Mouse (Mus musculus) B cell, adult 2 months (primary cell): Measurements from ENCODE around the gene Lrrc10.
A peak's percentile ranks its signal among the peaks of the same experiment; 100 is the strongest.
"Not testable (repeated sequence)": the region's sequence is repeated elsewhere in the genome, so short reads cannot be mapped to it uniquely, and the experiment has no call there.

Experiments used
- DNase-seq, 2 experiments: peaks; one replicate each; pipeline ENCODE4 v3.0.0; 2022

Lrrc10 gene

GRCm38 (mm10) chr10:117043497-117044166 lies 1.5 kb upstream of the Lrrc10 start:
- not testable (repeated sequence) for DNase-seq

GRCm38 (mm10) chr10:117049253-117049652 lies 4.1 kb downstream of the Lrrc10 start:
- DNase-seq, result no peak

- DNase-seq, result no peak
Measured at GRCm38 (mm10) chr10:117049961-117050597, 4.9 kb downstream of the Lrrc10 start.

- DNase-seq, result no peak
Measured at GRCm38 (mm10) chr10:117055668-117056067, 10.5 kb downstream of the Lrrc10 start.

GRCm38 (mm10) chr10:117062894-117063253 lies 17.7 kb downstream of the Lrrc10 start:
- no peak for DNase-seq

GRCm38 (mm10) chr10:117063254-117064021 lies 18.3 kb downstream of the Lrrc10 start, which contains the start of gene Cct2:
Gene Cct2, minus strand, starts transcription at chr10:117063814.
- DNase-seq, result peak; percentile 94

GRCm38 (mm10) chr10:117064076-117064475 lies 18.9 kb downstream of the Lrrc10 start:
- no peak for DNase-seq

GRCm38 (mm10) chr10:117069109-117069508 lies 24.0 kb downstream of the Lrrc10 start:
- no peak for DNase-seq

- DNase-seq, result no peak
Measured at GRCm38 (mm10) chr10:117072191-117072888, 27.2 kb downstream of the Lrrc10 start.

- DNase-seq, result no peak
Measured at GRCm38 (mm10) chr10:117073176-117073575, 28.0 kb downstream of the Lrrc10 start.

GRCm38 (mm10) chr10:117078284-117078683 lies 33.1 kb downstream of the Lrrc10 start:
- peak; percentile 66 to 70 for DNase-seq

- no peak for DNase-seq
Measured at GRCm38 (mm10) chr10:117081326-117081725, 36.2 kb downstream of the Lrrc10 start.

- DNase-seq, result no peak
Measured at GRCm38 (mm10) chr10:117081914-117082359, 36.8 kb downstream of the Lrrc10 start.

GRCm38 (mm10) chr10:117089628-117090027 lies 44.5 kb downstream of the Lrrc10 start:
- DNase-seq, result no peak

- no peak for DNase-seq
Measured at GRCm38 (mm10) chr10:117094504-117095329, 49.6 kb downstream of the Lrrc10 start.

GRCm38 (mm10) chr10:117096096-117096495 lies 51.0 kb downstream of the Lrrc10 start:
- DNase-seq, result no peak
